Mouse (Mus musculus) frontal cortex, postnatal 25 days (tissue): ENCODE measurements at regions not wholly inside any gene's neighbourhood (a gene's known extent, or its start where the extent isn't known, plus 50 kb on each side); places are given as distances from the start of the nearest gene placed in this dataset.

Experiments used
- DNase-seq, 2 experiments: peaks; one replicate each; pipeline ENCODE4 v3.0.0; 2022; ENCODE audit warnings: low spot score in 2 of 2

DNA sequence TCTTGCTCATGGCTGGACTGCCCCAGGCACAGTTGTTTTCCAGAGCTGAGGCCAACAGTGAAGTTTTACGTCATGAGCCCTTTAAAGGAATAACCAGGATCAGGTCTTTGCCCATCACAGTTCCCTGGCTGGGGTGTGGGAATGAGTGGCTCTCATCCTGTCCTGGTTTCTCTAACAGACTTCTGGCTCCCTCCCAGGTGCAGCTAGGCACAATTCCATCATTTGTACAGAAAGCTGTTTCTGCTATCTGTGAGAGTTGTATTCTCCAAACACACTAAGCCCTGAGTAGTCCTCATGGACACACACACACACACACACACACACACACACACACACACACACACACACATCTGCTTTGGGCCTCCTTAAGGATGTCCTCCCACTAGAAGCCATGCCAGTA, 127.1 kb upstream of the Impad1 start:
- no peak for DNase-seq

DNA sequence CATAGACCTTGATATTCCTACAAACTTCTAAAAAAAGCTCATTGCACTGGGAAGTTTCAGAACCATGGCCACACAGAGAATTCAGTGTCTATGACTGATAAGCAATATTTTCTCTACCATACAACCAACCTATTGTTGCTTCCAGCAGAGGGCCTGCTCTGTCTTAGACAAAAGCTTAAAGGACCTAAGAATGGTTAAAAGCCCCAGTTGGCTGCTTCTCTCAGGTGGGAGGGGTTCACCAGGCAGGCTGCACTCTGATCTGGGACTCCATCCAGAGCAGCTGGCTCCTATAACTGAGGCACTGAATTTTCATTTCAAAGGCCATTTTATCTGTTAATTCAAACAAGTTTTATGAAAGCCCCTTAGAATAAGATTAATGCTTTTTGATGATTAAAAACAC, 82.1 kb upstream of the Impad1 start:
- DNase-seq = no peak

DNA sequence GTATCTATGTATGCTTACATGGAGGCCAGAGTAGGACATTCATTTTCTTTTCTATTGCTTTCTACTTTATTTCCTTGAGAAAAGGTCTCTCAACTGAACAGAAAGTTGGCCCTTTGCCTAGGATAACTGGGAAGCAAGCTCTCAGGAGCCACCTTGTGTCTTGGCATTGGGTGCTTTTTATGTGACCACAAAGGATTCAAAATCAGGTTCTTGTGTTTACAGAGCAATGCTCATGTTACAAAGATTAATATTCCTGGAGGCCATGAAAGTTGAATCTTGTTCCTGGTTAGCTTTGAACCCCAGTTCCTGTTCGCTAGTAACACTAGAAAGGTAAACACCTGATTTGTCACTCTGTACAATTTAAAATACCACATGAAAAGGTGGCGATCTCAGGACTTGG, 65.2 kb upstream of the Impad1 start:
- no peak for DNase-seq
